Mouse (Mus musculus) urinary bladder, postnatal 25 days (tissue): ENCODE measurements around the gene Slc24a4.

Experiments
- DNase-seq: peaks from one replicate; pipeline ENCODE4 v3.0.0; 2022; ENCODE audit warnings: low spot score

The Slc24a4 gene

GRCm38 (mm10) chr12:102128081-102128790 lies at the start of gene Slc24a4:
TSS of gene Slc24a4 (plus strand) at chr12:102128733.
- DNase-seq: peak; percentile 5

- no peak for DNase-seq
Measured at GRCm38 (mm10) chr12:102082648-102083425, 45.7 kb upstream of the Slc24a4 start.

- DNase-seq: no peak
Measured at GRCm38 (mm10) chr12:102090535-102090934, 38.0 kb upstream of the Slc24a4 start.

- DNase-seq: no peak
Measured at GRCm38 (mm10) chr12:102092342-102093094, 36.0 kb upstream of the Slc24a4 start.

- no peak for DNase-seq
Measured at GRCm38 (mm10) chr12:102105990-102106389, 22.5 kb upstream of the Slc24a4 start.

- no peak for DNase-seq
Measured at GRCm38 (mm10) chr12:102108851-102109250, 19.7 kb upstream of the Slc24a4 start.

- no peak for DNase-seq
Measured at GRCm38 (mm10) chr12:102112491-102112890, 16.0 kb upstream of the Slc24a4 start.

GRCm38 (mm10) chr12:102112901-102113300 lies 15.6 kb upstream of the Slc24a4 start:
- DNase-seq: no peak

GRCm38 (mm10) chr12:102113391-102113790 lies 15.1 kb upstream of the Slc24a4 start:
- DNase-seq: no peak

GRCm38 (mm10) chr12:102116580-102116979 lies 12.0 kb upstream of the Slc24a4 start:
- DNase-seq: no peak

GRCm38 (mm10) chr12:102118014-102118413 lies 10.5 kb upstream of the Slc24a4 start:
- DNase-seq: no peak

- DNase-seq: no peak
Measured at GRCm38 (mm10) chr12:102127601-102128000, 932 bp upstream of the Slc24a4 start.

GRCm38 (mm10) chr12:102128791-102129507 lies 416 bp downstream of the Slc24a4 start:
- peak; percentile 16 for DNase-seq

- no peak for DNase-seq
Measured at GRCm38 (mm10) chr12:102129508-102130030, 1.0 kb downstream of the Slc24a4 start.

GRCm38 (mm10) chr12:102139710-102140109 lies 11.2 kb downstream of the Slc24a4 start:
- no peak for DNase-seq

- no peak for DNase-seq
Measured at GRCm38 (mm10) chr12:102141330-102141729, 12.8 kb downstream of the Slc24a4 start.

GRCm38 (mm10) chr12:102147678-102148077 lies 19.1 kb downstream of the Slc24a4 start:
- DNase-seq: no peak

- DNase-seq: no peak
Measured at GRCm38 (mm10) chr12:102148746-102149145, 20.2 kb downstream of the Slc24a4 start.

- DNase-seq: no peak
Measured at GRCm38 (mm10) chr12:102151185-102151584, 22.7 kb downstream of the Slc24a4 start.

GRCm38 (mm10) chr12:102153796-102154195 lies 25.3 kb downstream of the Slc24a4 start:
- no peak for DNase-seq

- no peak for DNase-seq
Measured at GRCm38 (mm10) chr12:102154815-102155214, 26.3 kb downstream of the Slc24a4 start.

GRCm38 (mm10) chr12:102164632-102165031 lies 36.1 kb downstream of the Slc24a4 start:
- DNase-seq: no peak
